10 mouse cellular contexts compared by ENCODE assay signal in genomic region chr2:158555252-158555651, GRCm38 (mm10). TPM values are rescaled to one million over a fixed set of nuclear protein-coding genes. Genes with fewer than 3 reads are reported as not detected.
DNase-seq lines count a peak whose midpoint lies in the region; ATAC-seq lines count a peak whose summit lies in the region.
"Had no signal": no experiment of that assay in that cellular context is flagged by ENCODE, and none has a peak within 500 bp of the region (broad histone marks: within the 10 kb centered on the region; RNA-seq: fewer than 3 reads in every experiment).

No protein-coding gene starts in this region.

- ATAC-seq in heart, embryonic 12.5 days (ENCODE audit: insufficient number of reproducible peaks, low FRiP score), result no peak
- ATAC-seq in neural tube, embryonic 15.5 days (ENCODE audit: low FRiP score), result no peak

- DNase-seq in adrenal gland, adult (ENCODE audit: inconsistent age in 2 of 2, low spot score in 1 of 2), result peak; percentile 64 to 75
- no peak for DNase-seq in adrenal gland, postnatal 4 days (ENCODE audit: low spot score in 2 of 2)
- peak; percentile 42 for DNase-seq in adrenal gland, adult 8-10 months
- peak; percentile 44 for DNase-seq in kidney, postnatal 14 days
- no peak for DNase-seq in left cerebral cortex, postnatal 14 days (ENCODE audit: low spot score in 2 of 2)
- no peak for DNase-seq in right cerebral cortex, postnatal 14 days

- no peaks in the 10 kb centered on the region for H3K36me3 ChIP-seq in heart, embryonic 12.5 days
- H3K36me3 ChIP-seq in neural tube, embryonic 15.5 days, result no peaks in the 10 kb centered on the region
- H3K36me3 ChIP-seq: limb, embryonic 15.5 days had no signal

- peaks cover 10% of the 10 kb centered on the region for H3K4me1 ChIP-seq in heart, embryonic 12.5 days (replicated peaks)
- H3K4me1 ChIP-seq in neural tube, embryonic 15.5 days, result peaks cover 30% of the 10 kb centered on the region

- under 1% methylated on average over 7 of the region's 7 CpGs for WGBS in heart, embryonic 12.5 days
- WGBS in neural tube, embryonic 15.5 days, result 5% methylated on average over 7 of the region's 7 CpGs

- intact Hi-C loops in left cerebral cortex, postnatal 14 days (cut with DNase I), result no loop called here

- H3K27me3 ChIP-seq in heart, embryonic 12.5 days (replicated peaks), result peaks cover 65% of the 10 kb centered on the region
- H3K27me3 ChIP-seq in neural tube, embryonic 15.5 days (replicated peaks), result peaks cover 40% of the 10 kb centered on the region

- H3K9me3 ChIP-seq in heart, embryonic 12.5 days (replicated peaks), result peaks cover 5% of the 10 kb centered on the region; the same call in 1 of the 2 replicates
- no peaks in the 10 kb centered on the region for H3K9me3 ChIP-seq in neural tube, embryonic 15.5 days (replicated peaks)
- H3K9me3 ChIP-seq: limb, embryonic 15.5 days had no signal

- no peak overlapping the region for H3K27ac ChIP-seq in heart, embryonic 12.5 days (ENCODE audit: poor library complexity, severe bottlenecking)
- no peak overlapping the region for H3K27ac ChIP-seq in neural tube, embryonic 15.5 days (replicated peaks)
- H3K27ac ChIP-seq: limb, embryonic 15.5 days had no signal

- H3K4me3 ChIP-seq in heart, embryonic 12.5 days, result peak overlapping the region; percentile 39; the same call in 1 of the 2 replicates
- H3K4me3 ChIP-seq in neural tube, embryonic 15.5 days (replicated peaks), result no peak overlapping the region
- H3K4me3 ChIP-seq: limb, embryonic 15.5 days had no signal

- no peak overlapping the region for H3K9ac ChIP-seq in heart, embryonic 12.5 days
- H3K9ac ChIP-seq in neural tube, embryonic 15.5 days (replicated peaks), result no peak overlapping the region
- H3K9ac ChIP-seq: limb, embryonic 15.5 days had no signal

- H3K4me2 ChIP-seq in heart, embryonic 12.5 days, result peak overlapping the region; percentile 68
- H3K4me2 ChIP-seq in neural tube, embryonic 15.5 days, result peak overlapping the region; percentile 58

RNA-seq across cellular contexts. Expression of gene Arhgap40, which starts 42.7 kb away (rescaled TPM):
- not detected for total RNA-seq in adrenal gland, postnatal 4 days (2021)
- total RNA-seq in adrenal gland, adult 8-10 months (2022), result not detected
- 0.19 TPM in 1 of 2 replicates, not detected in the other for polyA plus RNA-seq in heart, embryonic 12.5 days (2016; fragmentation: Nextera tagmentation; extraction: Ambion mirVana)
- 0.75 and 1.2 TPM in 2 replicates for polyA plus RNA-seq in neural tube, embryonic 15.5 days (2015; fragmentation: Nextera tagmentation; extraction: Ambion mirVana)
- not detected for total RNA-seq in left cerebral cortex, postnatal 14 days (2021)

RNA-seq across cellular contexts. Expression of gene Adig, which starts 52.8 kb away (rescaled TPM):
- total RNA-seq in adrenal gland, postnatal 4 days (2021), result 10 to 100 TPM; 15.3 to 22.8 TPM
- total RNA-seq in adrenal gland, adult 8-10 months (2022), result 10 to 100 TPM in 3 of 4 experiments, 1 to 10 TPM in 1; 6.9 to 56.3 (median 40.8) TPM
- polyA plus RNA-seq in heart, embryonic 12.5 days (2016; fragmentation: Nextera tagmentation; extraction: Ambion mirVana), result not detected in 2 replicates
- not detected in 2 replicates for polyA plus RNA-seq in neural tube, embryonic 15.5 days (2015; fragmentation: Nextera tagmentation; extraction: Ambion mirVana)
- total RNA-seq in left cerebral cortex, postnatal 14 days (2021), result not detected

RNA-seq across cellular contexts. Expression of gene Slc32a1, which starts 55.3 kb away (rescaled TPM):
- under 1 TPM in 1 of 2 experiments, not detected in 1; 0.54 TPM for total RNA-seq in adrenal gland, postnatal 4 days (2021)
- total RNA-seq in adrenal gland, adult 8-10 months (2022), result under 1 TPM in 2 of 4 experiments, not detected in 2; 0.11 to 0.17 TPM
- polyA plus RNA-seq in heart, embryonic 12.5 days (2016; fragmentation: Nextera tagmentation; extraction: Ambion mirVana), result 0.08 TPM in 1 of 2 replicates, not detected in the other
- polyA plus RNA-seq in neural tube, embryonic 15.5 days (2015; fragmentation: Nextera tagmentation; extraction: Ambion mirVana), result 9.7 and 11.1 TPM in 2 replicates
- 10 to 100 TPM; 89.6 to 100.0 TPM for total RNA-seq in left cerebral cortex, postnatal 14 days (2021)
- polyA plus RNA-seq: limb, embryonic 15.5 days; stomach, embryonic 14.5 days had no signal

Comparison
In these comparisons a context has a peak if more than half of its experiments do, and no peak if none do; other contexts are left out.
1. DNase-seq: peak in adrenal gland, adult (2 of 2), adrenal gland, adult 8-10 months (single experiment) and kidney, postnatal 14 days (single experiment); none in adrenal gland, postnatal 4 days (0 of 2), left cerebral cortex, postnatal 14 days (0 of 2) and right cerebral cortex, postnatal 14 days (single experiment).
2. RNA of gene Adig, which starts 52.8 kb away (total RNA-seq): 6.9 to 56.3 TPM in adrenal gland, adult 8-10 months and 15.3 to 22.8 TPM in adrenal gland, postnatal 4 days; not detected in left cerebral cortex, postnatal 14 days; every median in the first group is over 4 times any median in the second.
3. RNA of gene Slc32a1, which starts 55.3 kb away (total RNA-seq): 89.6 to 100.0 TPM in left cerebral cortex, postnatal 14 days; 0.54 TPM in adrenal gland, postnatal 4 days and 0.11 to 0.17 TPM in adrenal gland, adult 8-10 months; every median in the first group is over 10 times any median in the second.